Mouse (Mus musculus) C2C12 (cell line): ENCODE measurements around the gene Nup107. TPM values are rescaled to one million over a fixed set of nuclear protein-coding genes. Genes with fewer than 3 reads are reported as not detected.

ENCODE experiments used
- H3K27me3 ChIP-seq: one replicate; pipeline ENCODE4 v1.6.1; 2011; ENCODE audit not compliant: control insufficient read depth, insufficient read depth, insufficient read length
- H3K36me3 ChIP-seq: one replicate; pipeline ENCODE4 v1.6.1; 2011; ENCODE audit not compliant: control insufficient read depth, insufficient read depth
- H3K4me3 ChIP-seq: one replicate; pipeline ENCODE4 v1.5.1; 2011; ENCODE audit warnings: mild to moderate bottlenecking, control low read depth; ENCODE audit not compliant: poor library complexity, insufficient read depth, severe bottlenecking
- H3K79me2 ChIP-seq: one replicate; pipeline ENCODE4 v1.6.1; 2011; ENCODE audit not compliant: control insufficient read depth, insufficient read depth
- H3K79me3 ChIP-seq: one replicate; pipeline ENCODE4 v1.6.1; 2011; ENCODE audit warnings: low read depth, control low read depth
- H3ac ChIP-seq: one replicate; pipeline ENCODE3; 2011; ENCODE audit warnings: low read depth; ENCODE audit not compliant: control insufficient read depth, insufficient read length
- CEBPB ChIP-seq: IDR thresholded peaks from one replicate; pipeline ENCODE4 v1.6.1; 2011; ENCODE audit warnings: low read depth, mild to moderate bottlenecking, control low read depth, moderate library complexity
- CTCF ChIP-seq: IDR thresholded peaks from one replicate; pipeline ENCODE4 v1.5.1; 2011; ENCODE audit not compliant: control insufficient read depth, insufficient read depth, insufficient read length
- FOSL1 ChIP-seq: IDR thresholded peaks from one replicate; pipeline ENCODE4 v1.8.0; 2011; ENCODE audit warnings: mild to moderate bottlenecking, low read length; ENCODE audit not compliant: poor library complexity, insufficient read depth, severe bottlenecking
- MAX ChIP-seq: IDR thresholded peaks from one replicate; pipeline ENCODE4 v1.6.1; 2011; ENCODE audit warnings: mild to moderate bottlenecking, control low read depth
- MYOD1 ChIP-seq: IDR thresholded peaks from one replicate; pipeline ENCODE4 v1.6.1; 2011; ENCODE audit warnings: low read depth; ENCODE audit not compliant: control insufficient read depth, insufficient read length
- MYOG ChIP-seq: IDR thresholded peaks from one replicate; pipeline ENCODE4 v1.6.1; 2011; ENCODE audit not compliant: control insufficient read depth, insufficient read length; ENCODE audit errors: extremely low read depth
- USF1 ChIP-seq: IDR thresholded peaks from one replicate; pipeline ENCODE4 v1.6.1; 2011; ENCODE audit warnings: low read depth, mild to moderate bottlenecking, control low read depth, moderate library complexity
- polyA plus RNA-seq: library from polyadenylated mRNA; unstranded; fragments of >200 nt; fragmentation: generic; extraction: Trizol; gene quantifications from one replicate; pipeline ENCODE4 v1.2.1, GENCODE M21; 2012; ENCODE audit warnings: missing spikeins

Nup107 gene
- polyA plus RNA-seq, 1 experiment: 41.2 TPM

DNA sequence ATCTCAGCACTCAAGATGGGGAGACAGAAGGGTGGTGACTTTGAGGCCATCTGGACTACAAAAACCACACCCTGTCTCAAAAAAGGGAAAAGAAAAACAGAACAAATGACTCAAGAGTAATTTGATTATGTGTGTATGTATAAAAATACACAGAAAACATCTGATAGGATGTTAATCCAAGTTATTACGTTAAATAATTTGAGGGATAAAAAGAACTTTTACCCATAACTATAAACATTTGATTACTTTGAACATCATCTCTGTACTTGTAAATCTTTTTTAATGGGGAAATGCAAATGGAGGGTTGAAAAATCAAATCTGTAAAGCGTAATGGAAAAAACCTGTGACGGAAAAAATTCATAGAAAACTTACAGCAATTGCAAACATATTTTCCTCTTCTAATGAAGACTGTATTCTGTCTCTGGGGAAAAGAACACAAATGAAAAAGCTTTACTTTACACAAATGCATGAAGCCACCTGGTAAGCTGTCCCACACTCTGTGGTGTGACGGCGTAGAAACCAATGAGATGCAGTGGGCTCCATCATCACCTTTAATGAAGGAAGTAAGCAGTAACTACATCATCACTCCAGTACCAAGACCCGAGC lies 12.1 kb downstream of the Nup107 start:
- H3K79me2 ChIP-seq: peaks cover 10% of the 10 kb centered on the region
- peaks cover 94% of the 10 kb centered on the region for H3K36me3 ChIP-seq
- no peak overlapping the region for H3ac ChIP-seq
- H3K4me3 ChIP-seq: no peak overlapping the region
- no peak for TF ChIP-seq CEBPB
- TF ChIP-seq FOSL1: no peak
- TF ChIP-seq CTCF: no peak
- TF ChIP-seq USF1: no peak
- TF ChIP-seq MYOG: no peak
- no peak for TF ChIP-seq MYOD1
- H3K79me3 ChIP-seq: no peaks in the 10 kb centered on the region
- H3K27me3 ChIP-seq: no peaks in the 10 kb centered on the region

DNA sequence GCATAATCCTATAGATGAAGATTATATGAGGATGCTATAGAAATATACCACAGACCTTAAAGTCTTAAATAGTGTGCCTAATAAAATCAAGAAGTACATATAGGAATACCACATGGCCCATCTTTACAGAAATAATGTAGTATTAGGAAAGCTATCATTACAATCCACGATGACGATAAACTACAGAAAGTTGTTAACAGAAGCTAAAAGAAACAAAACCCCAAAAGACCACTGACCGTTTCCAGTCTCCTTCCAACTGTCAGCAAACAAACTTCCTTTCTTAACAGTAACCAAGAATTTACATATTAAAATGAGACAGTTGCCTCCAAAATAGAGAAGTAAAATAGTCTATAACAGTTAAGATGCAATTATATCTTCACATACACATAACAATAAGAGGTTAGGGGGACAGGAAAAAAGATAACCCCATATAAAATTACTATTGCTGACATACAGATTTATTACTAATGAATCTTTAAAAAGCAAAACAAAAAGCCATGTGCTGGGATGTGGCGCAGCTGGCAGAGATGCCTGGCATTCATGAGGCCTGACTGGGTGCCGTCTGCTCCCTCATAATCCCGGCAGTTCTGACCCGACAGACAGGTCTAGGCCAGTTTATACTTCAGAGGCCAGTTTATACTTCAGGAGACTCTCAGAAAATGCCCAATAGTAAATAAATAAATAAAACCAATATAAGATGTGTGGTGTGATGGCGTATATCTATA lies 12.8 kb downstream of the Nup107 start:
- no peak overlapping the region for H3K4me3 ChIP-seq
- no peaks in the 10 kb centered on the region for H3K27me3 ChIP-seq
- no peak overlapping the region for H3ac ChIP-seq
- H3K79me3 ChIP-seq: no peaks in the 10 kb centered on the region
- peaks cover 94% of the 10 kb centered on the region for H3K36me3 ChIP-seq
- H3K79me2 ChIP-seq: peaks cover 10% of the 10 kb centered on the region
- TF ChIP-seq MAX: no peak
- TF ChIP-seq CEBPB: no peak
- TF ChIP-seq MYOD1: no peak
- no peak for TF ChIP-seq MYOG

DNA sequence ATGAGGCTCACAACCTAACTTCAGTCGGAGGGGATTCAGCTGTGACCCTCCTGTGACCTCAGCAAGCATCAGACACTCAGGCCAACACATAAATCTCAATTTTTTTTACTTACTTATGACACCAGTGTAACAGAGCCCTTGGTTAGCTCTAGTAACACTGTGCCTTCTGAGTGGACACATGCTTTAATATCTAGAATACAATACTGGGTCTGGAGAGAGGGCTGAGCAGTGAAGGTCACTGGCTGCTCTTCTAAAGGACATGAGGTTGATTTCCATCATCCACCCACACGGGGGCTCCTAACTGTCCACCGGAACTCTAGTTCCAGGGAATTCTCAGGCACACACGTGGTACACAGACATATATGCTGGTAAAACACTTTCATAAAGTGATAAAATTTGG lies 13.6 kb downstream of the Nup107 start:
- no peak for TF ChIP-seq MYOG
- no peak for TF ChIP-seq MAX
- TF ChIP-seq CTCF: no peak
- no peak for TF ChIP-seq MYOD1
- TF ChIP-seq FOSL1: no peak
- peaks cover 96% of the 10 kb centered on the region for H3K36me3 ChIP-seq

DNA sequence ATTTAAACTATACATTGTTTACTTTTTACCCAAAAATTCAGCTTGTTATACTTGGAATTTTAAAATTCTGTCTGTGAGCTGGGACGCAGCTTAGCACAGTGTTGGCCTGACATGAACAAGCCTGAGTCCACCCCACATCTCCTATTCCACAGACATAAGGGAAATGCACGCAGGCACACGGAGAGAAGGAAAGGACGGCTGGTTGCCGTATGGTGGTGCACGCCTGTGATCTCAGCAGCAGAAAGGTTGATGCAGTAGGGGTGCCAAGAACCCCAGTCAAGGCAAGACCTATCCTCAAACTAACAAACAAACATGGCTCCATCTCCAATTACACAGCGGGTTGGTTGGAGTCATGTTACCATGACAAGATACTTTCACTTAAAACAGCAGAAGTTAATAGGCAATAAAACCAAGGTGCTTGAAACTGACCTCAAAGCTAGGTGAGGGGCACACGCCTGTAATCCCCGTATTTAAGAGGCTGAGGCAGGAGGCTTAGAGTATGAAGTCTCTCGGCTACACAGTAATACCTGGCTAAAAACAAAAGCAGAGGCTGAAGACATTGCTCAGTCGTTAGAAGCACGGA lies 14.1 kb downstream of the Nup107 start:
- Histone ChIP-seq H3ac (no peak overlapping the region), H3K79me3 (no peaks in the 10 kb centered on the region), H3K36me3 (peaks cover 95% of the 10 kb centered on the region), H3K79me2 (peaks cover 10% of the 10 kb centered on the region), H3K27me3 (no peaks in the 10 kb centered on the region), H3K4me3 (no peak overlapping the region)
- TF ChIP-seq FOSL1 (no peak), USF1 (no peak), MYOD1 (no peak), CEBPB (no peak), MAX (no peak), CTCF (no peak), MYOG (no peak)

More for the DNA sequence above, 13.6 kb downstream of the Nup107 start:
- no peaks in the 10 kb centered on the region for H3K27me3 ChIP-seq
- H3K79me3 ChIP-seq: no peaks in the 10 kb centered on the region
- H3ac ChIP-seq: no peak overlapping the region
- H3K79me2 ChIP-seq: peaks cover 10% of the 10 kb centered on the region
- H3K4me3 ChIP-seq: no peak overlapping the region

DNA sequence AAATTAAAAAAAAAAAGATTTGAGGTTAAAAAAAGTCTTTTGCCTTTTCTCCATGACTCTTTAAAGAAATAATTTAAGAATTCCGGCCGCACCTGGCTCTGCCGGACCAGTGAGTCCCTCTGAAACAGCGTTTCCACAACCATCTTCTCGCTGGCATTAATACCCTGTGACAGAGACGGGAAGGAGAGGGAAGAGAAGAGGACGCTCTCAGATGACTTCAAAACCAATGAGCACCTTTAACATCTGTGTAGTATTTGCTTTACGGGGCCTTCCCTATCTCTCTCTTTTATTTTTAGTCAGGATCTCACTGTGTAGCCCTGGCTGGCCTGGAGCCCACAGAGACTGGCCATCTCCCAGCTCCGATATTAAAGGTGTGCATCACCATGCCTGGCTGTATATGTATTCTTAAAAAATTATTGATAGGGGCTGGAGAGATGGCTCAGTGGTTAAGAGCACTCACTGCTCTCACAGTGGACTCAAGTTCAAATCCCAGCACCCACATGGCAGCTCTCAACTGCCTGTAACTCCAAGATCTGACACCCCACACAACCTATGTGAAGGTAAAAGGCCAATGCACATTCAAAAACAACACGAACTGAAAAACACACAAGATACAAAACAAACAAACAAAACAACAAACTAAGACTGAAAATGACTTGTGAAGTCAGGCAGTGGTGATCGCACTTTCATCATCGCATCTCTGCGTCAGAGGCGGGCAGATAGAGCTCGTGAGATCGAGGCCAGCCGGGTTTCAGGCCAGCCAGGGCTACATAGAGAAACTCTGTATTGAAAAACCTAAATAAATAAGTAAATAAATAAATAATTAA lies 14.8 kb downstream of the Nup107 start:
- H3K79me2 ChIP-seq: peaks cover 8% of the 10 kb centered on the region
- H3ac ChIP-seq: no peak overlapping the region
- H3K36me3 ChIP-seq: peaks cover 95% of the 10 kb centered on the region
- no peak overlapping the region for H3K4me3 ChIP-seq
- H3K79me3 ChIP-seq: no peaks in the 10 kb centered on the region
- no peaks in the 10 kb centered on the region for H3K27me3 ChIP-seq
- TF ChIP-seq CEBPB (no peak), CTCF (no peak), USF1 (no peak)

DNA sequence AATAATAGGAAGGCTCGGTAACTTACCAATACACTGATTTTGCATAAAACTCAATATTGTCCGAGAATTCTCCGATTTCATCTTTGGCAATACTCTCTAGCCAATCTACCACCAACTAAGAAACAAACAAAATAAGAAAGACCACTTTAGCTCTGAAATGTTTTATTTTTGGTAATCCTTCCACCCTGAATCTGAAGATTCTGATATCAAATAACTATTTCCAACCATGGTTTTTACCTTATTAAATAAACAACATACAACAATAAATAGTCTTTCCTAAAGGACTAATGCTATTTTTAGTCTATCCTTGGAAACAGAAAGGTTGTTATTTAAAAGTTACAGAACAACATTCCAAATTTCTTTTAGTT lies 15.4 kb downstream of the Nup107 start:
- peaks cover 95% of the 10 kb centered on the region for H3K36me3 ChIP-seq

More for the DNA sequence above, 15.4 kb downstream of the Nup107 start:
- no peaks in the 10 kb centered on the region for H3K79me3 ChIP-seq
- no peak overlapping the region for H3K4me3 ChIP-seq
- H3K27me3 ChIP-seq: no peaks in the 10 kb centered on the region
- TF ChIP-seq MAX: no peak
- H3ac ChIP-seq: no peak overlapping the region
- H3K79me2 ChIP-seq: peaks cover 2% of the 10 kb centered on the region
